Mouse (Mus musculus) spleen, adult 2 months (tissue): ENCODE measurements around the gene Pex1.

ENCODE experiments used
- CTCF ChIP-seq: fragments of 200-500 bp; IDR thresholded peaks from 2 replicates; pipeline ENCODE4 v1.5.1; 2011; ENCODE audit warnings: mild to moderate bottlenecking, inconsistent platforms; ENCODE audit not compliant: insufficient read depth, insufficient read length, insufficient replicate concordance; ENCODE audit errors: extremely low read depth
- POLR2A ChIP-seq: fragments of 200-500 bp; IDR thresholded peaks from 2 replicates; pipeline ENCODE4 v1.6.1; 2011; ENCODE audit warnings: low read depth, low read length, inconsistent platforms

- TF ChIP-seq CTCF = no peak
- no peak for TF ChIP-seq POLR2A
These were observed 2.9 kb downstream of the Pex1 start for GRCm38 (mm10) chr5:3598766-3599165.
